Mouse (Mus musculus) midbrain, embryonic 16.5 days (tissue): ENCODE measurements at regions not wholly inside any gene's neighbourhood (a gene's known extent, or its start where the extent isn't known, plus 50 kb on each side); places are given as distances from the start of the nearest gene placed in this dataset.

Source experiments
- ATAC-seq: fragments of 200-750 bp; cut with Nextera tagmentation; 2 replicates; pipeline ENCODE4 v1.8.0; 2017; ENCODE audit warnings: moderate TSS enrichment
- H3K27ac ChIP-seq: fragments of 300-500 bp; sonication (generic); 2 replicates; pipeline ENCODE4 v1.5.1; 2014; ENCODE audit warnings: mild to moderate bottlenecking, low read length, mixed read lengths
- H3K27me3 ChIP-seq: fragments of 300-500 bp; sonication (generic); 2 replicates; pipeline ENCODE4 v1.6.1; 2014; ENCODE audit warnings: low read depth, low read length, mixed read lengths; ENCODE audit not compliant: control insufficient read depth, insufficient read depth
- H3K36me3 ChIP-seq: fragments of 300-500 bp; sonication (generic); 2 replicates; pipeline ENCODE4 v1.6.1; 2014; ENCODE audit warnings: mild to moderate bottlenecking, low read length, moderate library complexity, mixed read lengths; ENCODE audit not compliant: control insufficient read depth, insufficient read depth
- H3K4me1 ChIP-seq: fragments of 300-500 bp; sonication (generic); 2 replicates; pipeline ENCODE4 v1.6.1; 2014; ENCODE audit warnings: mild to moderate bottlenecking, low read length, mixed read lengths; ENCODE audit not compliant: control insufficient read depth, insufficient read depth
- H3K4me2 ChIP-seq: fragments of 300-500 bp; sonication (generic); 2 replicates; pipeline ENCODE4 v1.6.1; 2014; ENCODE audit warnings: mild to moderate bottlenecking, low read length, mixed read lengths
- H3K4me3 ChIP-seq: fragments of 300-500 bp; sonication (generic); 2 replicates; pipeline ENCODE4 v1.5.1; 2014; ENCODE audit warnings: low read depth, mild to moderate bottlenecking, low read length, moderate library complexity, mixed read lengths
- H3K9ac ChIP-seq: fragments of 300-500 bp; sonication (generic); 2 replicates; pipeline ENCODE4 v1.6.1; 2014; ENCODE audit warnings: low read depth, low read length, mixed read lengths
- H3K9me3 ChIP-seq: fragments of 300-500 bp; sonication (generic); replicated peaks from 2 replicates; pipeline ENCODE4 v1.6.1; 2014; ENCODE audit warnings: mild to moderate bottlenecking, low read length, mixed read lengths; ENCODE audit not compliant: control insufficient read depth, poor library complexity, severe bottlenecking
- WGBS: fragments of 180-500 bp; shearing (Covaris S2); extraction: QIAGEN DNeasy Blood & Tissue Kit; methylation state at CpG from one replicate; pipeline ENCODE4 v1.1.7; 2014; 5-methylcytosine and 5-hydroxymethylcytosine counted together

- Histone ChIP-seq H3K27me3 (peaks cover 10% of the 10 kb centered on the region), H3K36me3 (no peaks in the 10 kb centered on the region), H3K27ac (no peak overlapping the region), H3K4me2 (no peak overlapping the region), H3K9ac (no peak overlapping the region), H3K4me1 (peaks cover 11% of the 10 kb centered on the region), H3K9me3 (no peaks in the 10 kb centered on the region), H3K4me3 (no peak overlapping the region)
- no peak for ATAC-seq
- 61% methylated on average over 32 of the region's 32 CpGs for WGBS
These were observed 392.3 kb upstream of the Mgmt start for GRCm38 (mm10) chr7:136501855-136502847.

DNA sequence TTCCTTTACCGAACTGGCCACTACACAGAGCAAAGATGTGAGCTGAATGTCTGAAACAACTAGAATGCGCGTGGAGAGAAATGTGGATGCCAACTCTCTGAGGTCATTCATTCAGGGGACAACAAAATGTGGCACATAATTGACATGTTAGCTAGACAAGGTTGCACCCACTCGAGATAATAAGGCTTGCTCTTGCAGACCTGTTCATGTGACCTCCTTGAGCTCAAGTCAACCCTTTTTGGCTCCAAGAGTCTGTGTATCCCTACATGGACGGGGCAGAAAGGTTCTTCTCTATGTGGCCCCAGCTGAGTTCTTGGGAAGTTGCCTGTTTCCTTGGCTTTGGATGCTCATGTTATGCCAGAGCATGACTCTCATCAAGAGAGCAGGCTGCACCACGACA, 383.0 kb upstream of the Mgmt start:
- H3K9me3 ChIP-seq: no peaks in the 10 kb centered on the region
- no peaks in the 10 kb centered on the region for H3K36me3 ChIP-seq
- H3K27ac ChIP-seq: no peak overlapping the region
- H3K4me1 ChIP-seq: no peaks in the 10 kb centered on the region
- no peak overlapping the region for H3K9ac ChIP-seq
- H3K4me2 ChIP-seq: no peak overlapping the region
- ATAC-seq: no peak
- H3K27me3 ChIP-seq: no peaks in the 10 kb centered on the region; the same call in 1 of the 2 replicates
- no peak overlapping the region for H3K4me3 ChIP-seq
- 72% methylated on average over 6 of the region's 6 CpGs for WGBS

DNA sequence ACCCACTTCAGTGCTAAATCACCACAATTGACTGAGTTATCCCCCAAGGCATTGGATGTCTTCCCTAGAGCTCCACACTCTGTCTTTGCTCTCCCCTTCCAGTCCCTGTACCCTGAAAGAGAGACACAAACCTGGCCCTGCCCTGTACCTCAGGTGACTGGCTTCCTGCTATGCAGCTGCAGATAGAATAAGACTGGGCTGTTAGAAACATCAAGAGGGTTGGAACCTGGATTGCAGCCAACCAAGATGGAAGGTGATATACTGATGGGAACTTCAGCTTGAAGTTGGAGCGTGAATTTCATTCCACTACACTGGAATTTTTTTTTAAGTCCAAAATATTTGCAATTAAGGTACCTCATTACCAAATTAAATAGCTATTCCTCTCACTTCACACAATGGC, 379.0 kb upstream of the Mgmt start:
- 82% methylated on average over 1 of the region's 1 CpGs for WGBS
- no peak for ATAC-seq

GRCm38 (mm10) chr7:136525821-136526220, 368.6 kb upstream of the Mgmt start:
- Histone ChIP-seq H3K36me3 (no peaks in the 10 kb centered on the region), H3K4me2 (no peak overlapping the region), H3K27ac (no peak overlapping the region), H3K4me3 (no peak overlapping the region), H3K9me3 (no peaks in the 10 kb centered on the region), H3K27me3 (no peaks in the 10 kb centered on the region), H3K4me1 (no peaks in the 10 kb centered on the region), H3K9ac (no peak overlapping the region)
- WGBS: 90% methylated on average over 9 of the region's 9 CpGs
- ATAC-seq: no peak

More for the DNA sequence above, 379.0 kb upstream of the Mgmt start:
- Histone ChIP-seq H3K9ac (no peak overlapping the region), H3K4me1 (no peaks in the 10 kb centered on the region), H3K27ac (no peak overlapping the region), H3K9me3 (no peaks in the 10 kb centered on the region), H3K4me2 (no peak overlapping the region), H3K4me3 (no peak overlapping the region), H3K27me3 (no peaks in the 10 kb centered on the region; the same call in 1 of the 2 replicates), H3K36me3 (no peaks in the 10 kb centered on the region)

- Histone ChIP-seq H3K9ac (no peak overlapping the region), H3K4me3 (no peak overlapping the region), H3K27me3 (no peaks in the 10 kb centered on the region; the same call in 1 of the 2 replicates), H3K27ac (no peak overlapping the region), H3K4me1 (no peaks in the 10 kb centered on the region), H3K36me3 (no peaks in the 10 kb centered on the region), H3K9me3 (no peaks in the 10 kb centered on the region), H3K4me2 (no peak overlapping the region)
- ATAC-seq: no peak
- 87% methylated on average over 8 of the region's 8 CpGs for WGBS
These were observed 364.2 kb upstream of the Mgmt start for GRCm38 (mm10) chr7:136530006-136530785.

- Histone ChIP-seq H3K4me2 (no peak overlapping the region), H3K27me3 (no peaks in the 10 kb centered on the region; the same call in 1 of the 2 replicates), H3K36me3 (no peaks in the 10 kb centered on the region), H3K4me1 (no peaks in the 10 kb centered on the region), H3K9ac (no peak overlapping the region), H3K27ac (no peak overlapping the region), H3K4me3 (no peak overlapping the region), H3K9me3 (no peaks in the 10 kb centered on the region)
- 32% methylated on average over 7 of the region's 7 CpGs for WGBS
- ATAC-seq: no peak
These were observed 363.1 kb upstream of the Mgmt start for GRCm38 (mm10) chr7:136531301-136531700.

- Histone ChIP-seq H3K27me3 (no peaks in the 10 kb centered on the region), H3K9me3 (no peaks in the 10 kb centered on the region), H3K9ac (no peak overlapping the region), H3K27ac (no peak overlapping the region), H3K4me2 (no peak overlapping the region), H3K4me3 (no peak overlapping the region), H3K4me1 (no peaks in the 10 kb centered on the region), H3K36me3 (no peaks in the 10 kb centered on the region)
- ATAC-seq: no peak
These were observed 352.3 kb upstream of the Mgmt start for GRCm38 (mm10) chr7:136541876-136542655.

GRCm38 (mm10) chr7:136542896-136543295, 351.5 kb upstream of the Mgmt start:
- Histone ChIP-seq H3K4me1 (no peaks in the 10 kb centered on the region), H3K9me3 (no peaks in the 10 kb centered on the region), H3K36me3 (no peaks in the 10 kb centered on the region), H3K27ac (no peak overlapping the region), H3K4me3 (no peak overlapping the region), H3K27me3 (no peaks in the 10 kb centered on the region), H3K9ac (no peak overlapping the region), H3K4me2 (no peak overlapping the region)
- ATAC-seq: no peak
- 77% methylated on average over 7 of the region's 7 CpGs for WGBS
